Mouse (Mus musculus): Measurements from ENCODE around the gene Gm28635. TPM values are rescaled to one million over a fixed set of nuclear protein-coding genes. Genes with fewer than 3 reads are reported as not detected.
A peak's percentile ranks its signal among the peaks of the same experiment; 100 is the strongest.
"Not testable (repeated sequence)": the region's sequence is repeated elsewhere in the genome, so short reads cannot be mapped to it uniquely, and the experiment has no call there.

The Gm28635 gene
- total RNA-seq, 2 experiments from 2014 or later = not detected

DNA sequence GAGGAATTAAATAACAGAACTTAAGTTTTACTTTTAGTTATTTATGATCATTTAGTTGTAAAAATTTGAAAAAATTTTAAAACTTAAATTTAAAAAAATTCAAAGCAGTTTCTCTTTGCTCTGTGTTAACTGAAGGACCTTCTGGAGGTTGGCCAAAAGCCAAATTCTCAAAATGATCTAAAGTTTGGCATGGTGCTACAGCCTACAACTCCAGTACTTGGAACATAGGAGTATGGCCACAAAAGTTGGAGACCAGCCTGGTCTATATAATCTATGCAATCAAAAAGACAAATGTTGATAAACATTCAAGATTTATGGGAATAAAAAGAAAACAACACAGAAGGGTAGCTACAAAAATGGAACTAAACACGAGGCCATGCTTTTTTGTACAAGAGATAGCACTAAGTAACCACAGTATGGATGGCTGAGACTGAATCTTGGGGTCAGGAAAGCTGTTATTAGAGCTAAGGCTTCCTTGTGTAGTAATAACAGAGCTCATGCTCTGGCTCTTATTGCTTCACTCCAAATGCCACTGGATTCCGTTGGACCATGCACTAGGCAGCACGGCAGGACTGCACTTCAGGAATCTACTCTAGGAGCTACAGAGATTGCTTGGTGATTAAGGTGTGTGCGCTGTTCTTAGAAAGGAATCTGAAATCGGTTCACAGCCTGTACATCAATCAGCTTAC, 17.3 kb upstream of the Gm28635 start:
- intact Hi-C loops (cut with DNase I) = no loop called here
- no peak for DNase-seq

DNA sequence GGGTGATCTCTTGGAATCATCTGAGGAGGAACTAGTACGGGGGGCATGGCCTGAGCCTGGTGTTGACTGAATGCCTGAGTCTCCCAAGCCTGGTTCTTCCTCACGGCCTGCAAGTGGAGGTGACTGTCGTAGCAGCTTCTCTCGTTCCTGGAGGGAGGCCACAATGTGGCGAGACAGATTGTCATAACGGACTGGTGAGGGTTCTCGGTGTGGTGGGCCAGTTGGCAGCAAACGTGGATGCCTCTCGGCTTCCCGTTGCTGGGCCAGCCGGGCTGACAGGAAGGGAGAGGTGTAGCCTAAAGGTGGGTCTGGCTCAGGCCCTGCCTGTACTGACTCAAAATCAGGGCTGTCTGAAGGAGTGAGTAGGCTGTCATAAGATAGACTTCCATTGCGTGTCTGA, 12.2 kb upstream of the Gm28635 start:
- DNase-seq = no peak
- intact Hi-C loops (cut with DNase I) = no loop called here

DNA sequence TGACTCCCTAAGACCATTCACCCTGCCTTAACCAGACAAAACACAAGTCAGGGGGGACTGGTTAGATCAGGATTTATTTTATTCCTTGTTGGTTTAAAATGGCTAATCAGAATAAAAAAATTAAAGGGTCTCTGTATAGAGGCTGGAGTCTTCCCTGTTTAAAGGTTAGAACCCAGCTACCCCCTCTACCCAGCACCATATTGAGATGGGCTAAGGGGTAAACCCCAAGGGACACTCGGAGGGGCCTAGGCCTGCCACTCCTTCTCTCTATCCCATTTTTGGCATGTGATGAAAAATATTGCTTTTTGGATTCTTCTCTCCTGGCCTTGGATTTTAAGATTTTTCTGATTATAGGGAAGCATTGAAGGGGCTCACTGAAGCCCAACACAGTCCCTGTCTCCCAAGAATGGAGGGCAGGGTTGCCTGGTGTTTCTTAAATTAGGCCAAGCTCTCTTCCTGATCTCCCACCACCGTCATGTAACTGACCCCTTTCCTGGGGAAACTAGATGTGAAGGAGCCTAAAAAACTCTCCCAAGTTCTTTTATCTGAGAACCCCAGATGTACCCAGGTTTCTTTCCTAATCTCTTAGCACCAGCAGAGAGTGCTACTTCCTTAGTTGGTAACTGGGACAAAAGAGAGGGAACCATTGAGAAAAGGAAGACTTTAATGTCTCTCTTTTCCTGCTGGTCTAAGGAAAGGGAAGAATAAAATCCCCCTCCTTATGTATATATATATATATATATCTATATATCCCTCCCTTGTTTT, 10.4 kb upstream of the Gm28635 start:
- DNase-seq = no peak

DNA sequence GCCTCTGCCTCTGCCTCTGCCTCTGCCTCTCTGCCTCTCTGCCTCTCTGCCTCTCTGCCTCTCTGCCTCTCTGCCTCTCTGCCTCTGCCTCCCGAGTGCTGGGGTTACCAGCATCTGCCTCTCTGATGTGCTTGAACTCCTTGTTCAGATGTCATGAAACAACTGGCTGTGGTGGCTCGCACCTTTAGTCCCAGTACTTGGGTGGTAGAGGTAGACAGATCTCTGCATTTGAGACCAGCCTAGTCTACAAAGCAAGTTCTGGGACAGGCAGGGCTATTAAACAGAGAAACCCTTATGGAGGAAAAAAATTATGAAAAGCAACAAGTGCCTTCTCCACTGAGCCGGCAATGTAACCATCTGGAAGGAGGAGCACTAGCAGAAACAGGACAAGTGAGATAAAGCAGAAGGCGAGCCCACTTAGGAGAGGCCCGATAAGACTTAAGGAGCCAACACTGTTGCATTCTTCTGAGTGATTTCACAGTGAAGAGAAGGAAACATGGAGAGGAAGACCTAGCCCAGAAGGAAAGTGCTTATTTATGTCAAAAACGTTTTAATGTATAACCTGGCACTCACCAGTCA, 4.9 kb upstream of the Gm28635 start:
- DNase-seq = no peak
- intact Hi-C loops (cut with DNase I) = no loop called here

More for the DNA sequence above, 10.4 kb upstream of the Gm28635 start:
- intact Hi-C loops (cut with DNase I) = no loop called here

DNA sequence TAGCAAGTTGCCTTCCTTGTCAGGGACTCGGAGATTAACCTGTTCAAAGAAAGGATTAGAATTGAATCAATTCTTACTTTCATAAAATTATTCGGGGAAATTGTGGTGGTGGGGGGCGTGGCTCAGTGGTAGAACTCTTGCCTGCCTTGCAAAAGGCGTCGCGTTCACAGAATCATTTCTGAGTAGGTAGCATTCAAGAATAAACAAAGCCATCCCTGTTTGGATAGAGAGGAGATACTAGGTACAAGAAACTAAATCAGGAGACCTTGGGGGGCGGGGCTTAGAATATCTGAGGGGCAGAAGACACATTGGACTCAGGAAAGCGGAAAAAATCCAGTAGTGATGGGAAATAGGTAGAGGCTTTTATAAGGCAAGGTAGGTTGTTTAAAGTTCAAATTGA, 1.2 kb upstream of the Gm28635 start, which contains the start of gene Tmx2:
Gene Tmx2 (minus strand): TSS at position 125 of the 400 bp plus-strand sequence.
- no peak for DNase-seq
- intact Hi-C loops (cut with DNase I) = loop anchor here (5.0 kb wide), 1 partner anchor 33 kb away; no protein-coding TSS in a partner anchor

DNA sequence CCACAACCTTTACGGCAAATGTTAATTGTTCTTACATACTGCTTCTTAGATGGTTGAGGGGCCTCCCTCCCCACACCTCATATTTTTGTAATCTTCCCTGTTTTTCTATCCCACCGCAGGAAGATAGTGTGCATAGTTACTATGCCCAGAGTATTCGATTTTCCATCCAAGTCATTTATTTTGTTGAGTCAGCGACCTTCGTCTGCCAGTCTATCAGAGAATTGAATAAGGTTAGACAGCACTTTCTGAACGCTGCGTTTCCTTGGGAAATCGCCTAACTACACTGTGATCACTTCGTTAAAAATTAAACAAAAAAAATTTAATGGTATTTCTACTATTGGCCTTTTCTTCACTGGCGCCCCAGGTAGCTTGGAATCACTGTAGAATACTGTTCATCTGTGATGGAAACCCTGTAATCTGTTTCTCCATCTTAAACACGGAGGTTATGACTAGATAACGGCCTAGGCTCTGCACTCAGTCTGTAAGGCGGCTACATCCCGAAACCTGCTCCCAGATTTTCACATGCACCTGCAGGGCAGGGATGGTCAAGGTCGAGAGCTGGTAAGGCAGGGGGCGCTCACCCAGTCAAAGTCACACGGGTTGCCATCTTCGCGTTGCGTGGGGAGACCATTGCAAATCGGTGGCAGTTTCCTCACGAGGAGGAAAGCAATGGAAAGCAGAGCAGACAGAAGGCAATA, 422 bp downstream of the Gm28635 start:
- DNase-seq = no peak
- intact Hi-C loops (cut with DNase I) = loop anchor here (5.0 kb wide), 1 partner anchor 35 kb away; no protein-coding TSS in a partner anchor

DNA sequence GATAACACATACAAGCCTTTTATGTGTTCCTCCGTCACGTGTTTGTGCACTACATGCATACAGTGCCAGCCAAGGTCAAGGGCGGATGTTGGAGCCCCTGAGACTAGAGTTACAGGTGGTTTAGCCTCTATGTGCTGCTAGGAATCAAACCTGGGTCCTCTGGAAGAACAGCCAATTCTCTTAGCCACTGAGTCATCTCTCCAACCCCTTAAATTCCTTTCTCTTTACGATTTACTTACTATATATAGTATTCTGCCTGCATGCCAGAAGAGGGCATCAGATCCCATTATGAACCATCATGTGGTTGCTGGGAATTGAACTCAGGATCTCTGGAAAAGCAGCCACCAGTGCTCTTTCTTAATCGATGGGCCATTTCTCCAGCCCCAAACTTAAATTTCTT, 6.3 kb downstream of the Gm28635 start:
- intact Hi-C loops (cut with DNase I) = not testable (repeated sequence)

DNA sequence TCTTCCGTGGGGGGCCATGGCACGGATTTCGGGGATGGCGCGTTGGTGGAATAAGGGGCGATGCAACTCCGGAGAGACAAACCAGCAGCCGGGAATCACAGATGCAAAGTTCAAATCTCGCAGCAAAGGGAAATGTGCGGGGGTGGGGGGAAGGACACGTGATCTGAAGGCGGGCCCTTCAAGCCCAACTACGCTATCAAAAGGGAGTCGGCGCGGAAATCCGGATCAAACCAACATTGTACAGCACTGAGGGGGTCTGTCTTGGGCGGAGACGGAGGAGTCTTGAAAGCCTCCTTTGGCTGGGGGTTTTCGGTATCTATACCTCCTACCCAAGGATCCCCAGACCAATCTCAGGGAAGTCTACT, 7.3 kb downstream of the Gm28635 start, which contains the start of gene Selenoh:
Gene Selenoh (minus strand): TSS at position 202 of the 365 bp plus-strand sequence.
- DNase-seq = peak; percentile 49 to 54
- intact Hi-C loops (cut with DNase I) = no loop called here

More for the DNA sequence above, 6.3 kb downstream of the Gm28635 start:
- DNase-seq = not testable (repeated sequence)

DNA sequence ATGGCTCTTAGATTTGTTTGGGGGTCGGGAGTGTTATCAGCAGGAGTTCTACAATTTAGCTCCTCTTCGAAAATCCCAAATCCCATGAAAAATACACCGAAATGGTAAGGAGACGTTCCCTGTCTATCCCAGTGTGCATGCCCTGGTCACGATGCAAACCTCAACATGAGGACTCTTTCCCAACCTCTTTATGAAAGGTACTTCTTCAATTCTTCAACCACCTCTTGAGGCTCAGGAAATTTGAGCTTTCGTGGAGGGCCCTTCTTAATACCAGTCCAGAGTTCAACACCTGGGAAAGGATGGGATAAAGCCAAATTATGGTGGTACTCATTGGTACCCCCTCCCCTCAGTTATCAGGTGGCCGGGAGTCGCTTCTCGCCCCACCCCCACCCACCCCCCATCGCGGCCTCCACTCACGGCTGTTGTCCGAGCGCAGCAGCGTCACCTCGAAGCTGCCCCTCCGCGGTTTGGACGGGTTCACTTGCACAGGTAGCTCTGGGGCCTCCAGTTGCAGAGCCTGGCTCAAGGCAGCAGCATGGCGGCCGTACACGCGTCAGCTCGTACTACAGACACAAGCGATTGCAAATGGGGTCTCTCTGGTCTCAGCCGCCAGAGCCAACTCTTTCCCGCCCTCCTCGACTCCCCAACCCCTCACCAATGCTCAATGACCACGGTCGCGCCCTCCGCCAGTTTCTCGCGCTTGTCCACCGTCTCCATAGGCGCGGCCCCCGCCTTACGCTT, 7.8 kb downstream of the Gm28635 start:
- no peak for DNase-seq
- intact Hi-C loops (cut with DNase I) = no loop called here

DNA sequence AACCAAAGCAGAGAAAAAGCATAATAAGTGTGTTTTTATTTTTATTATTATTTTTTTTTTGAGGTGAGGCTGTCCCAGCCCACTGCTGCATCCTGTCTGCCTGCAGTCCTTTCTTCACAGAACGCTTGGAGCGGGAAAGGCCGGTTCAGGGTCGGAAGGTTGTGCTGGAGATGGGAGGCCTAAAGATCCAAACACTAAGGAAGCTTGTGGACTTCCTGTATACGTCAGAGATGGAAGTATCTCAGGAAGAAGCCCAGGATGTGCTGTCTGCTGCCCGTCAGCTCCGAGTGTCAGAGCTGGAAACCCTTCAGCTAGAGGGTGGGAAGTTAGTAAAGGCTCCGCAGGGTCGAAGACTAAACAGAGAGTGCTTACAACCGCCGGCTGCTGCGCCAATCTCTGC, 11.8 kb downstream of the Gm28635 start:
- no peak for DNase-seq
- intact Hi-C loops (cut with DNase I) = no loop called here

DNA sequence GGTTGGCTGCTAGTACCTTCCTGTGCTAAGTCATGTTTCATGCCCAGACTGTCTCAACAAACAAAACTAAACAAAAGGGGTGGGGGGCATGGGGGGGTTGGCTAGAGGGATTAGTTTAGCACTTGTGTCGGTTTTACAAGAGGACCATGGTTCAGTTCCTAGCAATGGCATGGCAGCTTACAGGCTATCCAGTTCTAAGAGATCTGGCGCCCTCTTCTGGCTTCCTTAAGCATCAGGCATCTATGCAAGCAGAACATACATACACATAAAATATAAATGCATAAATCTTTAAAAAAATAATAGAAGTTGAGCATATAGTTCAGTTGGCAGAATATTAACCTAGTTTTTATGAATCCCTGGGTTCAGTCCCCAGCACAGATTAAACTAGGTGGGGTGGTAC, 15.0 kb downstream of the Gm28635 start:
- intact Hi-C loops (cut with DNase I) = no loop called here
- no peak for DNase-seq

DNA sequence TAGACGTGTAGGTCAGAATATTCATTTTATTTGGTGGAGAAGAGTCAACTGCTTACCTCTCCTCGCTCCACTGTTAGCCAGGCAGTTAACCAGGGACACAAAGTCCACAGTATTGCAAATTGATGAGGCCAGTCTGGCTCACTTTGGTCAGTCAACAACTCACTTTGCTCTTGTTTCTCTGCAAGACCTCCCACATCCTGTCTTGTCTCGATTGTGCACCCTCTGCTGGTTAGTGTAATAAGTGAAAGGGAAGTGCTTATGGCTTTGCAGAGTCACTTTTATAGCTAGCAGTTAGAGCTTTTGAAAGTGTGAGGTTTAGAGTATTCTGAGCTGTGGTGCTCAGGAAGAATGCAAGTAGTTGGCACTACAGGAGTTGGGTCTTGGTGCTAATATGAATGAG, 17.6 kb downstream of the Gm28635 start:
- no peak for DNase-seq
- intact Hi-C loops (cut with DNase I) = loop anchor here (2.0 kb wide), 2 partner anchors 41 to 205 kb away; no protein-coding TSS in a partner anchor

DNA sequence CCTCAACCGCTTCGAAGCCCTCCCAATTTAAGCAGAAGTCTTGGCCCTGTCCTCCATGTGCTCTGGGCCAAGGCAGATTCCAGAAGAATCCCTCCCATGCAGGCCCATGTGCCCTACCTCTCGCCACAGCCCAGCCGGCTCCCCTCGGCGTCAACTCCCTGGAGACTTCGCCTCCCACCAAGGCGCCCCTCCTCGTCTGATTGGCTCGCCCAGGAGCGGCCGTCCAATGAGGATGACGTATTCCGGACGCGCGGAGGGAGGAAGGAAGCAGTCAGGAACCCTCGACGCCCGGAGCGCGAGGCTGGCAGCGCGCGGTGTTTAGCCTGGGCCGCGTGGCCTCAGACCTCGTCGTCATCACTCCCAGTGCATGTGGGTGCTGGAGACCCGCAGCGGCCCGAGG, 19.0 kb downstream of the Gm28635 start, which contains the start of gene Btbd18:
Gene Btbd18 (plus strand): TSS at position 274 of the 400 bp plus-strand sequence.
- intact Hi-C loops (cut with DNase I) = no loop called here
- DNase-seq = no peak

DNA sequence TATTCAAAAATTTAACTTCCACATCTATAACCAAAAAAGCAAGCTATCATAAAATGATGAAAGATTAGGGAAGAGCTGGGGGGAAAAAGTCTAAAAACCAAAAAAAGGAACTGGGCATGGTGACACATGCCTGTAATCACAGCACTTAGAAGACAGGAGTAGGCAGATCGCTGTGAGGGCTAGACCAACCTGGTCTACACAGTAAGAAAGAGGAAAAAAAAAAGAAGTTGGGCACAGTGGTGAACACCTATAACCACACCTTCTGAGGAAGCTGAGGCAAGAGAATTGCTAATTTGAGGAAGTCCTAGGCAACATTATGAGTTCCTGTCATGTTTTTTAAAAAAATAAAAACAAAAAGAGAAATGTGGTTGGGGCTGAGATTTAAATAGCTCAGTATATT, 22.0 kb downstream of the Gm28635 start:
- intact Hi-C loops (cut with DNase I) = no loop called here
- no peak for DNase-seq

DNA sequence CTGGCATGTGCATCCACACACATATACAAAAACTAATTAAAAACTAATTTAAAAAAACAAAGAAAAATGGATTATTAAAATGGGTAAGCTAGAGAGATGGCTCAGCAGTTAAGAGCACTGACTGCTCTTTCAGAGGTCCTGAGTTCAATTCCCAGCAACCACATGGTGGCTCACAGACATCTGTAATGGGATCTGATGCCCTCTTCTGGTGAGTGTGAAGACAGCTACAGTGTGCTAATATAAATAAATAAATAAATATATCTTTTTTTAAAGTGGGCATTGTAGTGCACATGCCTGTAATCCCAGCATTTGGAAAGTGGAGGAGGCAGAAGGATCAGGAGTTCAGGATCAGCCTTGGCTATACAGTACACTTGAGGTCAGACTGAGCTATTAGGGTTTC, 24.5 kb downstream of the Gm28635 start:
- DNase-seq = no peak
- intact Hi-C loops (cut with DNase I) = no loop called here

DNA sequence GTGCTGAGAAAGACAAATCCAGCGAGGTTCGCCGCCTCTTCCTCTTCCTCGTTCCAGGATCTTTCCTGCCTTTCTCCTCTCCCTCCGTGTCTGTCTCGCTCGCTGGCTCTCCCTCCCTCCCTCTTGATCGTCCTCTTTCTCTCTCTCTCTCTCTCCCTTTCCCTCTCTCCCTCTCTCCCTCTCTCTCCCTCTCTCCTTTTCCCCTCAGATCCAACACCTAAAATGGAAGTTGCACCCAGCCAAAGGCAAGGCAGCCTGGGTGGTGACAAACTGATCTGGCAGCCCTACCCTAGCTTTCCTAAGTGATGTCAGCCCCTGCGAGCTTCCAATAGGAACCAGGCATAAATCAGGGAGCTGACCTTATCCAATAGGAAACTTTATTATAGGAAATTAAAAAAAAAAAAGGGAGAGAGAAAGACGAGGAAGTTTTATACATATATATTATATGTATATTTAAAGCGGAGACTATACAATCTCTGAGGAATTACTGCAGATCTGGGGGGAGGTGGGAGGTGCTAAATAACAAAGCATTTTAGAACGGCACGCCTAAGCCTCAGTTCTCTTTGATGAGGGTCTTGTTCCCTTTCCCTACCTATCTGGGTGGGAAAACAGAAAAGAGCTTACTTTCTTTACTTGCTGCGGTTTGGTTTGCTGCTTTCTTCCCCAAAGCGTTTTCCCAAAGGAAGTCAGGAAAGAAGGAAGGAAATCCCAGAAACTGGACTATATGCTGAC, 27.2 kb downstream of the Gm28635 start, which contains the start of gene Ctnnd1:
Gene Ctnnd1 (minus strand): TSS at position 302 of the 732 bp plus-strand sequence.
- peak; percentile 64 to 83 for DNase-seq
- intact Hi-C loops (cut with DNase I) = no loop called here

DNA sequence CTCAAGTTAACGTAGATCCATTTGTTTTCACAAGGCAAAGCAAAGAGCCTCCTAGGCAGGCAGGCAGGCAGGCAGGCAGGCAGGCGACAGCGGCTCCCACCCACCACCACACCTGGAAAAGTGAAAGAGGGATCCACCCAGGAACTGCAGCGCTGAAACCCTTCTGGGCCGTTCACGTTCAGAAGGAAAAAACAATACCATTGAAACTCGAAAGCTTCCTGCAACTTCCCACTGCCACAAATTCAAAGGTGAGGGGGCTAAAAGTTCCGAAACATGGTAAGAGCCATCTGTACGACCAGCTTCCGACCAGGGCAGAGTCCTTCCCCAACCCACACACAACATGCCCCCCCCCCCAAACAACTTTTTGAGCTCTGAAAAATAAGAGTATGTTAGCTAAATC, 28.2 kb downstream of the Gm28635 start:
- intact Hi-C loops (cut with DNase I) = no loop called here

DNA sequence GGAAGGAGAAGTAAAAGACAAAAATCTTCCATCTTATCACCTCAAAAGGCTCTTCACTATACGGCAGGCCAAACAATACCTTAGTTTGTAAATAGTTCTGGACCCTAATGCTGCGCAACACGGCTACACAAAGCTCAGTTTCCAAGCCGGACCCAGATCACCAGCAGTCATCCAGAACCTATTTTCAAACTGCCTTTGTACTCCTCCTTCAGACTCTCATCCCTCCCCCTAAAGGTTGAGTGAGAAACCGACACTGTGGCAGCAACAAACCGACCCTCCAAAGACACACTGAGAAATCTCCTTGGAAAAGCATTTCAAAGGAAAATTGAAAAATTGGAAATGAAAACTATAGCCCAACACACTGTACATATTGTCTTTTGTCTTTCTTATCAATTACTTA, 29.5 kb downstream of the Gm28635 start:
- intact Hi-C loops (cut with DNase I) = no loop called here
- DNase-seq = no peak

More for the DNA sequence above, 28.2 kb downstream of the Gm28635 start:
- no peak for DNase-seq

DNA sequence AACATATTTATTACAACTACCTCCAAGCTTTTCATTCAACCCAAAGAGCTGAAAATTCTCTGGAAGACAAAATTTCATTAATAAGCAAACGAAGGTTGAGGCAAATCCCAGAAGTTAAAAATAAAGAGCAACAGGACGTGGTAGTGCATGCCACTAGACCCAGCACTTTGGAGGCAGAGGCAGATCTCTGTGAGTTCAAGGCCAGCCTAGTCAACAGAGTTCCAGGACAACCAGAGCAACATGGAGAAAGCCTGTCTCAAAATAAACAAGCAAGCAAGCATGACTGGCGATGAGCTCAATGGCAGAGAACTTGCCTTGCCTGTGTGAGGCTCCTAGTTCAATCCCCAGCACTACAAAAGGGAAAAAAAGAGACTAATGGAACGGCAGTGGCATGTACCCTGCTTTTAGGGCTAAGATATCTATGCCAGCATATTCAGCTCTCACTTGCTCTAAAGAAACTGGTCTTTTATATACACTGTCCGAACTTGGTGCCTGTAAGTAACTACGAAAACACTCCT, 30.7 kb downstream of the Gm28635 start:
- intact Hi-C loops (cut with DNase I) = no loop called here
- no peak for DNase-seq

All from gastrocnemius, postnatal 36 days (tissue).